32 mouse cellular contexts compared by ENCODE assay signal in the genomic region with DNA sequence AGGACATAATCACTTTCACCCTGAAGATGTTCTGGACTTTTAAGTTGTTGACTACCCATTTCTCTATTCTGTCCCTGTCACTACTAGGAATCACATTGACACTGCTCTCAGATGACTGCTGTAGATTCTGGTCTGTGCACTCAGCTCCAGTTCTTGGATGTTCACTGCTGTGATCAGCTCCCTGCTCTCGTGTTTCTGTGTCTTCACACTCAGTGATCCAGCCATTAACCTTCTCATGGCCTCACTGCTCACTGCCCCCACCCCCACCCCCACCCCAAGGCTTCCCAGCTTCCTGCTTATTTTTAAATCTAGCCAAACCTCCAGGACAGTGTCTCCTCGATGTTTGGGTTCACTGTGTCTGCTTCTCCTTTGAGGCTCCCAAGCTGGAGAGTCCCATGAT.
"Had no signal": no experiment of that assay in that cellular context is flagged by ENCODE, and none has a peak within 500 bp of the region (broad histone marks: within the 10 kb centered on the region; RNA-seq: fewer than 3 reads in every experiment).

No protein-coding gene starts in this region.

- H3K4me3 ChIP-seq: limb, embryonic 10.5 days; limb, embryonic 12.5 days; limb, embryonic 13.5 days; limb, embryonic 15.5 days; liver, embryonic 12.5 days; liver, embryonic 13.5 days; liver, embryonic 15.5 days; lung, embryonic 15.5 days; megakaryocyte, embryonic 14.5 days; midbrain, embryonic 10.5 days; midbrain, embryonic 12.5 days; midbrain, embryonic 13.5 days; midbrain, embryonic 15.5 days; myocyte; neural tube, embryonic 12.5 days had no signal

- H3K36me3 ChIP-seq: limb, embryonic 10.5 days; limb, embryonic 12.5 days; limb, embryonic 13.5 days; limb, embryonic 15.5 days; liver, embryonic 12.5 days; liver, embryonic 13.5 days; liver, embryonic 15.5 days; lung, embryonic 15.5 days; midbrain, embryonic 10.5 days; midbrain, embryonic 12.5 days; midbrain, embryonic 13.5 days; midbrain, embryonic 15.5 days; neural tube, embryonic 12.5 days had no signal

- H3K9ac ChIP-seq: limb, embryonic 12.5 days; limb, embryonic 13.5 days; limb, embryonic 15.5 days; liver, embryonic 12.5 days; liver, embryonic 13.5 days; liver, embryonic 14.5 days; liver, embryonic 15.5 days; liver, postnatal 0 days; lung, embryonic 14.5 days; lung, embryonic 15.5 days; midbrain, embryonic 12.5 days; midbrain, embryonic 13.5 days; midbrain, embryonic 15.5 days; neural tube, embryonic 12.5 days had no signal

- H3K4me2 ChIP-seq: limb, embryonic 12.5 days; limb, embryonic 13.5 days; limb, embryonic 15.5 days; liver, embryonic 11.5 days; liver, embryonic 12.5 days; liver, embryonic 13.5 days; liver, embryonic 15.5 days; lung, embryonic 14.5 days; lung, embryonic 15.5 days; midbrain, embryonic 11.5 days; midbrain, embryonic 12.5 days; midbrain, embryonic 13.5 days; midbrain, embryonic 15.5 days; neural tube, embryonic 12.5 days had no signal

- DNase-seq: left cerebral cortex, postnatal 4 days; liver; liver, embryonic 13.5 days; liver, postnatal 0 days; lung, adult 18-20 months; lung, adult 2 months; lung, embryonic 14.5 days; lung, postnatal 10 days; lung, postnatal 14 days; lung, postnatal 36 days; lung, postnatal 4 days; midbrain, embryonic 14.5 days had no signal

- ATAC-seq: liver, embryonic 12.5 days; liver, postnatal 0 days; lung, postnatal 0 days; midbrain, embryonic 13.5 days; midbrain, embryonic 15.5 days; midbrain, embryonic 16.5 days had no signal

- H3K27me3 ChIP-seq: limb, embryonic 15.5 days; liver, embryonic 13.5 days; liver, embryonic 15.5 days; lung, embryonic 15.5 days; midbrain, embryonic 15.5 days; neural tube, embryonic 12.5 days had no signal

- H3K27ac ChIP-seq: limb, embryonic 10.5 days; limb, embryonic 12.5 days; limb, embryonic 13.5 days; limb, embryonic 15.5 days; liver, embryonic 12.5 days; liver, embryonic 13.5 days; liver, embryonic 14.5 days; liver, embryonic 15.5 days; lung, embryonic 15.5 days; macrophage; midbrain, embryonic 10.5 days; midbrain, embryonic 12.5 days; midbrain, embryonic 13.5 days; midbrain, embryonic 15.5 days; neural tube, embryonic 12.5 days had no signal

- H3K4me1 ChIP-seq: limb, embryonic 10.5 days; limb, embryonic 12.5 days; limb, embryonic 13.5 days; limb, embryonic 15.5 days; liver, embryonic 12.5 days; liver, embryonic 13.5 days; liver, embryonic 15.5 days; lung, embryonic 15.5 days; megakaryocyte, embryonic 14.5 days; midbrain, embryonic 10.5 days; midbrain, embryonic 12.5 days; midbrain, embryonic 13.5 days; midbrain, embryonic 15.5 days; neural tube, embryonic 12.5 days had no signal

- H3K9me3 ChIP-seq: limb, embryonic 10.5 days; limb, embryonic 12.5 days; limb, embryonic 13.5 days; limb, embryonic 15.5 days; liver, embryonic 12.5 days; liver, embryonic 13.5 days; liver, embryonic 15.5 days; lung, embryonic 15.5 days; megakaryocyte, embryonic 14.5 days; midbrain, embryonic 10.5 days; midbrain, embryonic 12.5 days; midbrain, embryonic 13.5 days; midbrain, embryonic 15.5 days; neural tube, embryonic 12.5 days had no signal
